Mouse (Mus musculus): Measurements from ENCODE around the gene Ppargc1a. TPM values are rescaled to one million over a fixed set of nuclear protein-coding genes. Genes with fewer than 3 reads are reported as not detected.

The Ppargc1a gene
- polyA plus RNA-seq, 1 experiment = 23.0 TPM

DNA sequence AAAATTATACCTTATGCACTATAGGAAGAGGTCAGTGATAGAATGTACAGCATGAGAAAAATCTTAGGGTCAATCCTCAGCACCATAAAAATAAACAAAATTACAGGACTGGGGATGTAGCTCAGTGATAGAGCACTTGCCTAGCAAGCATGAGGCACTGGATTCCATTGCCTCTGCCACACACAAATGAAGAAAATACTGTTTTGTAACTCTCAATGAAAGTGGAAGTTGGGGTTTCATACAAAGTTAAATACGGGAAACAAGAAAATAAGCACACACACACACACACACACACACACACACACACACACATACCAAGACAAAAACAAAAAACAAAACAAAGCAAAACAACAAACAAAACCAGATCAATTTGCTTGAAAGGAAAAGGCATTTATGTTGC is 10.1 kb upstream of the Ppargc1a start:
- 85% methylated on average over 1 of the region's 1 CpGs for WGBS
- H3K27ac ChIP-seq (ENCODE audit: insufficient read depth, low read depth, low read length) = no peak overlapping the region
- H3K4me1 ChIP-seq (ENCODE audit: control insufficient read depth, insufficient read depth, low read length) = no peaks in the 10 kb centered on the region; the same call in 1 of the 2 replicates
- H3K27me3 ChIP-seq (replicated peaks; ENCODE audit: control insufficient read depth, insufficient read depth, low read length) = no peaks in the 10 kb centered on the region
- no peaks in the 10 kb centered on the region for H3K36me3 ChIP-seq (ENCODE audit: control insufficient read depth, insufficient read depth, low read length)
- DNase-seq = no peak
- TF ChIP-seq POLR2A (IDR thresholded peaks at IDR 0.05; ENCODE audit: low read depth, low read length) = no peak
- TF ChIP-seq CTCF (conservative IDR thresholded peaks at IDR 0.05; ENCODE audit: insufficient read depth, insufficient read length, low read depth, low read length) = no peak
- no peak overlapping the region for H3K4me3 ChIP-seq (ENCODE audit: insufficient read depth, low read depth, low read length)

DNA sequence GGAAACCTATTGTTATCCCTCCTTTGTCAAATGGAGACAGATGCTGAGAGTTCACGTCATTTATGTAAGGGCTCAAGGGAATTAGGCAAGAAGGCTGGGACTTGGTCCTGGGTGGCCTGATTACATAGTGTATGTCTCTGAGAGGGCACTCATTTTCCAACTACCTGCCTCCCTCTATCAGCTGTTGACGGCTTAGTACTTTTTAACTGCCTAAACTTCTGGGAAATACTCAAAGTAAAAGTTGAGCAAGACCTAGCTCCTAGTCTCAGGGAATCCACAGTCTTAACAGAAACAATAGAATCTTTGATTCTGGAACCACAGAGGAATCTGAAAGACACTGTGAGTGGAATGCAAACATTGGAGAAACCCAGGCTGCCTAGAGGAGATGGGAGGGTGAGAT is 6.2 kb upstream of the Ppargc1a start:
- H3K27ac ChIP-seq (ENCODE audit: insufficient read depth, low read depth, low read length) = no peak overlapping the region
- no peak for DNase-seq
- no peaks in the 10 kb centered on the region for H3K4me1 ChIP-seq (ENCODE audit: control insufficient read depth, insufficient read depth, low read length)
- 79% methylated on average over 2 of the region's 2 CpGs for WGBS
- H3K27me3 ChIP-seq (replicated peaks; ENCODE audit: control insufficient read depth, insufficient read depth, low read length) = no peaks in the 10 kb centered on the region
- no peak for TF ChIP-seq POLR2A (IDR thresholded peaks at IDR 0.05; ENCODE audit: low read depth, low read length)
- no peak for TF ChIP-seq CTCF (conservative IDR thresholded peaks at IDR 0.05; ENCODE audit: insufficient read depth, insufficient read length, low read depth, low read length)
- H3K36me3 ChIP-seq (ENCODE audit: control insufficient read depth, insufficient read depth, low read length) = no peaks in the 10 kb centered on the region
- H3K4me3 ChIP-seq (ENCODE audit: insufficient read depth, low read depth, low read length) = no peak overlapping the region

DNA sequence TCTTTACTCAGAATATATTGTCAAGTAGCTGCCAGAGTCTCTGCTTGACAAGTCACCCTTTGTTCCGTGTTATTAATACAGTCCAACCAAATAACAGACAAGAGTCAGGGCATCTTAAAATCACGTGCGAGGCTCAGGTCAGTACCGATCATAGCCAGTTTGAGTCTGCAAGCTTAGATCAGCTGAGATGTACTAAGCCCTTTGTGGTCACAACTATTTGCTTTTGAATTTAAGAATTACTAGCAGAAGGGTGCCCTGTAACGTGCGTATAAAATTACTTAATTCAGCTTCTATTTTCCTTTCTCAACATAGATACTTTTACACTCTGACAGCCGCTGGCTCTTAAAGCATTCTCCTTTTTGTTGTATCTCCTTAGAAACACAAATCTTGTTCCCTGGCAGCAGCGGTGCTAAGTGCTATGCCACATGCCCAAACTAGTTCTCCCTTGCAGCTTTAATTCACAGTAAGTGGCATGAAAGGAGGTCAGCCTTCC is 718 bp upstream of the Ppargc1a start:
- 35% methylated on average over 8 of the region's 8 CpGs for WGBS
- no peaks in the 10 kb centered on the region for H3K27me3 ChIP-seq (replicated peaks; ENCODE audit: control insufficient read depth, insufficient read depth, low read length)
- H3K4me3 ChIP-seq (ENCODE audit: insufficient read depth, low read depth, low read length) = no peak overlapping the region
- DNase-seq = no peak
- peaks cover 3% of the 10 kb centered on the region; the same call in 1 of the 2 replicates for H3K4me1 ChIP-seq (ENCODE audit: control insufficient read depth, insufficient read depth, low read length)
- TF ChIP-seq CTCF (conservative IDR thresholded peaks at IDR 0.05; ENCODE audit: insufficient read depth, insufficient read length, low read depth, low read length) = no peak
- no peak for TF ChIP-seq POLR2A (IDR thresholded peaks at IDR 0.05; ENCODE audit: low read depth, low read length)
- H3K27ac ChIP-seq (ENCODE audit: insufficient read depth, low read depth, low read length) = peak overlapping the region; percentile 59
- H3K36me3 ChIP-seq (ENCODE audit: control insufficient read depth, insufficient read depth, low read length) = no peaks in the 10 kb centered on the region

DNA sequence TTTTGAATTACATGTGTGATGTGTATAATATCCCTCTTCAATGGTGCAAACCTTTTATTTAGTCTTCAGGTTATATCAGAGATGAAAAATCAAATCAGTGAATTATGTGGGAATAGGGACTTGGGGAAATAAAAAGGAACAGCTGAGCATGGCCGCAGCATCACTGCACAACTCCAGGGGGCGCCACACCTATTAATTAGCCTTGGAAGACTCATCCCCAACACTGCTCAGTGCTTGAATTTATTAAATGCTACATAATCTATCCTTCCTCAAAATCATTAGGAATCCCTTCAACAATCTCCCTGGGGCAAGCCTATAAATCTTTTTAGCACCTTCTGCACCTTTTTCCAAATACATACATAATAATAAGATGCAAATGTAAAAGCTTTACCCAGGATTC is 1.9 kb downstream of the Ppargc1a start:
- H3K4me3 ChIP-seq (ENCODE audit: insufficient read depth, low read depth, low read length) = no peak overlapping the region
- 67% methylated on average over 2 of the region's 2 CpGs for WGBS
- no peaks in the 10 kb centered on the region for H3K27me3 ChIP-seq (replicated peaks; ENCODE audit: control insufficient read depth, insufficient read depth, low read length)
- peaks cover 3% of the 10 kb centered on the region; the same call in 1 of the 2 replicates for H3K4me1 ChIP-seq (ENCODE audit: control insufficient read depth, insufficient read depth, low read length)
- no peak for DNase-seq
- H3K36me3 ChIP-seq (ENCODE audit: control insufficient read depth, insufficient read depth, low read length) = no peaks in the 10 kb centered on the region
- no peak overlapping the region for H3K27ac ChIP-seq (ENCODE audit: insufficient read depth, low read depth, low read length)
- TF ChIP-seq POLR2A (IDR thresholded peaks at IDR 0.05; ENCODE audit: low read depth, low read length) (no peak), CTCF (conservative IDR thresholded peaks at IDR 0.05; ENCODE audit: insufficient read depth, insufficient read length, low read depth, low read length) (no peak)

- no peaks in the 10 kb centered on the region for H3K36me3 ChIP-seq (ENCODE audit: control insufficient read depth, insufficient read depth, low read length)
- H3K27ac ChIP-seq (ENCODE audit: insufficient read depth, low read depth, low read length) = no peak overlapping the region
- TF ChIP-seq CTCF (conservative IDR thresholded peaks at IDR 0.05; ENCODE audit: insufficient read depth, insufficient read length, low read depth, low read length) = no peak
- no peak for TF ChIP-seq POLR2A (IDR thresholded peaks at IDR 0.05; ENCODE audit: low read depth, low read length)
- no peak for DNase-seq
- H3K4me1 ChIP-seq (ENCODE audit: control insufficient read depth, insufficient read depth, low read length) = peaks cover 3% of the 10 kb centered on the region; the same call in 1 of the 2 replicates
- H3K4me3 ChIP-seq (ENCODE audit: insufficient read depth, low read depth, low read length) = no peak overlapping the region
- no peaks in the 10 kb centered on the region for H3K27me3 ChIP-seq (replicated peaks; ENCODE audit: control insufficient read depth, insufficient read depth, low read length)
Observed at GRCm38 (mm10) chr5:51565038-51565437, 2.5 kb downstream of the Ppargc1a start.

DNA sequence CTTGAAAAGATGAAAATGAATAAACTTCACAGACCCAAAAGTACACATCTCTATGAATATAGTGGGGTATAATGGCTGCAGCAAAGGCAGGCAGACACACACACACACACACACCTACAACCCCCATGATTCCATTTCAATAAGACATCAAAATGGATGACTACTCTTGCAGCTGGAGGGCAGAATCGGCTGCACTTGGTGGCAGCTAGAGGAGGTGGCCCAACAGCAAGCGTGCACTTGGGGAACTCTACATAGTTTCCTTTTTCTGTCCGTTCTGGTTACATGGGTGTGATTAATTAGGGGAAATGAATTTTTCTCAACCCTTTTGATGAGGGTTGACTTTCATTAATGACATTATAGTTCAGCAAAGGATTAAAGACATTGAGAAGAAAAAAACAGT is 4.0 kb downstream of the Ppargc1a start:
- no peaks in the 10 kb centered on the region for H3K27me3 ChIP-seq (replicated peaks; ENCODE audit: control insufficient read depth, insufficient read depth, low read length)
- no peak overlapping the region for H3K4me3 ChIP-seq (ENCODE audit: insufficient read depth, low read depth, low read length)
- no peak for DNase-seq
- no peaks in the 10 kb centered on the region for H3K36me3 ChIP-seq (ENCODE audit: control insufficient read depth, insufficient read depth, low read length)
- 71% methylated on average over 3 of the region's 3 CpGs for WGBS
- H3K4me1 ChIP-seq (ENCODE audit: control insufficient read depth, insufficient read depth, low read length) = peaks cover 3% of the 10 kb centered on the region; the same call in 1 of the 2 replicates
- TF ChIP-seq CTCF (conservative IDR thresholded peaks at IDR 0.05; ENCODE audit: insufficient read depth, insufficient read length, low read depth, low read length) (no peak), POLR2A (IDR thresholded peaks at IDR 0.05; ENCODE audit: low read depth, low read length) (no peak)
- no peak overlapping the region for H3K27ac ChIP-seq (ENCODE audit: insufficient read depth, low read depth, low read length)

DNA sequence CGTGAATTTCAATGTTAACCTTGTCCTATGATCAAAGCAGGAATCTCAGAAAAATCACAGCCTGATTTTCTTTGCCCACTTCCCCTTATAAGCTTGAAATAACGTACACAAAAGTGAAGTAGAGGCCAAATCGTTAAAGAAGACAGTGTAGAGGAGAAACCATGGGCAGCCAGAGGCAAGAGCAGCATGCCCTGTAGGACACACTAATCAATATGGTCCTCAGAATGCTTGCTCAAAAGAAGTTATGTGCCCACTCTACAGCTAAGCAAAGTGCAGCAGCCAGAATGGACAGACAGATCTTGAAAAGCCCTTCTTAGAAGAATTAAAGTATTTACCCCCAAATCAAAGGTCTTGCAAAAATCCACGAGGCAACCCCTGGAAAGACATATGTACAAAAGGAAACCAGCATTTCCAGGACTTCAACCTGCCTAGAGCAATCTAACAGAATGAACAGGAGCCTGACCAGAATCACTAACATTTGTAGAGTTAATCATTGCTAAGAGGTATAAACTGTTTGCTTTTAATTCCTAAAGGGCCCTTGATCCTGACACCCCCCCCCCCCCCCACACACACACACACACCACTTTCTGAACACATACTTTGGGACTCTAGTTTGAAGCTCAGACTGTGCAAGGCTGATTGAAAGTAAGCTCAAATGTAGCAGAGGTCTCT is 9.8 kb downstream of the Ppargc1a start:
- peak; percentile 57 for DNase-seq
- TF ChIP-seq CTCF (conservative IDR thresholded peaks at IDR 0.05; ENCODE audit: insufficient read depth, insufficient read length, low read depth, low read length) (no peak), POLR2A (IDR thresholded peaks at IDR 0.05; ENCODE audit: low read depth, low read length) (no peak)
- peak overlapping the region; percentile 97 for H3K27ac ChIP-seq (ENCODE audit: insufficient read depth, low read depth, low read length)
- no peaks in the 10 kb centered on the region for H3K36me3 ChIP-seq (ENCODE audit: control insufficient read depth, insufficient read depth, low read length)
- H3K27me3 ChIP-seq (replicated peaks; ENCODE audit: control insufficient read depth, insufficient read depth, low read length) = no peaks in the 10 kb centered on the region
- 47% methylated on average over 4 of the region's 4 CpGs for WGBS
- no peak overlapping the region for H3K4me3 ChIP-seq (ENCODE audit: insufficient read depth, low read depth, low read length)
- H3K4me1 ChIP-seq (ENCODE audit: control insufficient read depth, insufficient read depth, low read length) = peaks cover 16% of the 10 kb centered on the region; the same call in 1 of the 2 replicates

Measured in kidney, adult 2 months (tissue).